Mouse (Mus musculus): ENCODE results near the gene Rps27. TPM values are rescaled to one million over a fixed set of nuclear protein-coding genes. Genes with fewer than 3 reads are reported as not detected.

The Rps27 gene
- total RNA-seq (2023) = over 10,000 TPM; 10,037 to 10,069 TPM

GRCm38 (mm10) chr3:90213377-90213866 lies at the start of gene Rps27, which contains the start of gene Rab13:
Rps27 (minus strand) TSS chr3:90213651.
Rab13 (plus strand) TSS chr3:90213695.

GRCm38 (mm10) chr3:90253653-90254418 lies 40.4 kb upstream of the Rps27 start, which contains the start of gene Crtc2:
Crtc2 (plus strand) TSS chr3:90254163.

GRCm38 (mm10) chr3:90247960-90248745 lies 34.7 kb upstream of the Rps27 start, which contains the start of gene Slc39a1:
Slc39a1 (plus strand) TSS chr3:90248172.

GRCm38 (mm10) chr3:90242984-90243775 lies 29.7 kb upstream of the Rps27 start, which contains the start of gene Creb3l4:
Creb3l4 (minus strand) TSS chr3:90243512.

DNA sequence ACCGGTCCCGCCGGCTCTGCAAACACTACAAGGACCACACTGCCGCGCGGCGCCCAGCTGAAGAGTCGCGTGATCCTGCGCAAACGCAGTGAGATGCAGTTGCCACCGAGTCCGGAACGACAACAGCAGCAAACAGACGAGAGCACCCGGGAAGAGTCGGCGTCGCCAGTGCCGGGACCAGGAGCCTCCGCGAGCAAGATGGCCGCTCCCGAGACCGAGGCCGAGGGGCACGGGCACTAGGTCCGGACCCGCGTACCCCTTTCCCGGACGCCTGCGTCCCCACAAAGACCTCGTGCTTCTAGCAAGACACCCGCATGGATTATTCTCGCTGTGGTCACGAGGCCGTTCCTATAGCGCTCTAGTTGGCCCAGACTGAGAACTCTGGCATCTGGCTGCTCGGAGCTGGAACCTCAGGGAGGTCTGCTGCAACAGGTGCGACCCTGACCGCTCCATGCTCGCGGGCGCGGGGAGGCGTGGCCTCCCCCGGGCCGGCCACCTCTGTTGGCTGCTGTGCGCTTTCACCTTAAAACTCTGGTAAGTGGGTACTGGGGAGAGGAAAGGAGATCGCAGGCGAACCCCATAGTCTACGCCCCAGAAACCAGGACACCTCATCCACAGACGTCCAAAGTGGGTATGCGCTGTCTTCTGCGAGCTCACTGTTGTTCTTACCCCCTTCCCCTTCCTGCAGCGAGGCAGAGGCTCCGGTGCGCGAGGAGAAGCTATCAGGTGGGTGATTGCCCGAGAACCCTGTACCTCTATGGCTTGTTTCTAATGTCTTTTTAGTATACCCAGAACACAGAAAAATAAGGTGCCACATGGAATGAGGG lies 18.3 kb upstream of the Rps27 start, which contains the start of gene Jtb:
Jtb (plus strand) TSS at position 91 of the 827 bp plus-strand sequence.

Other genes starting within 250 kb of the Rps27 start
- gene Hax1, start 214.9 kb downstream of the Rps27 start, total RNA-seq (2023) = 10 to 100 TPM; 57.4 to 62.6 TPM
- 100 to 1,000 TPM; 127 to 129 TPM for gene 4933434E20Rik, start 162.0 kb downstream of the Rps27 start, total RNA-seq (2023)
- 100 to 1,000 TPM; 320 to 321 TPM for gene Ubap2l, start 161.0 kb downstream of the Rps27 start, total RNA-seq (2023)
- gene Tpm3, start 141.0 kb downstream of the Rps27 start, total RNA-seq (2023) = 100 to 1,000 TPM; 521 to 571 TPM
- gene Nup210l, start 109.5 kb downstream of the Rps27 start, total RNA-seq (2023) = 1 to 10 TPM; 1.7 to 2.3 TPM
- gene Rab13, start within 50 bp of the Rps27 start, total RNA-seq (2023) = not detected
- 10 to 100 TPM; 88.8 to 93.1 TPM for gene Jtb, start 17.9 kb upstream of the Rps27 start, total RNA-seq (2023)
- not detected for gene Creb3l4, start 29.9 kb upstream of the Rps27 start, total RNA-seq (2023)
- 10 to 100 TPM; 33.9 to 37.5 TPM for gene Slc39a1, start 34.5 kb upstream of the Rps27 start, total RNA-seq (2023)
- 100 to 1,000 TPM; 193 to 194 TPM for gene Crtc2, start 40.5 kb upstream of the Rps27 start, total RNA-seq (2023)
- gene Dennd4b, start 51.5 kb upstream of the Rps27 start, total RNA-seq (2023) = 100 to 1,000 TPM; 180 TPM
- 100 to 1,000 TPM; 120 to 129 TPM for gene Gatad2b, start 79.5 kb upstream of the Rps27 start, total RNA-seq (2023)
- gene Slc27a3, start 176.3 kb upstream of the Rps27 start, total RNA-seq (2023) = 1 to 10 TPM; 1.4 to 3.3 TPM
- 10 to 100 TPM; 60.8 to 63.6 TPM for gene Ints3, start 220.0 kb upstream of the Rps27 start, total RNA-seq (2023)

Data from B cell, adult 67 days (primary cell).